Mouse (Mus musculus) embryonic facial prominence, embryonic 10.5 days (tissue): Measurements from ENCODE around the gene Tmem87b. TPM values are rescaled to one million over a fixed set of nuclear protein-coding genes. Genes with fewer than 3 reads are reported as not detected.

Experiments
- polyA plus RNA-seq: library from polyadenylated mRNA; unstranded; fragments of >200 nt; fragmentation: Nextera tagmentation; extraction: Ambion mirVana; gene quantifications from 2 replicates; pipeline ENCODE4 v1.2.1, GENCODE M21; 2016

The Tmem87b gene
- polyA plus RNA-seq, 1 experiment from 2014 or later, result 29.7 TPM

Other genes with a start within 250 kb of the Tmem87b start
- gene Spdye4c, start 226.9 kb upstream of the Tmem87b start, polyA plus RNA-seq, result not detected in 2 replicates
- 83.1 and 93.4 TPM in 2 replicates for gene Anapc1, start 130.7 kb upstream of the Tmem87b start, polyA plus RNA-seq
- 9.3 and 12.2 TPM in 2 replicates for gene Mertk, start 119.2 kb upstream of the Tmem87b start, polyA plus RNA-seq
- gene Fbln7, start 44.9 kb downstream of the Tmem87b start, polyA plus RNA-seq, result 1.8 and 2.1 TPM in 2 replicates
- 8.4 and 9.8 TPM in 2 replicates for gene Zc3h8, start 126.0 kb downstream of the Tmem87b start, polyA plus RNA-seq
- 1.0 and 1.1 TPM in 2 replicates for gene Zc3h6, start 149.3 kb downstream of the Tmem87b start, polyA plus RNA-seq
- 14.8 and 16.2 TPM in 2 replicates for gene Gm10762, start 149.6 kb downstream of the Tmem87b start, polyA plus RNA-seq
- 0.07 TPM in 1 of 2 replicates, not detected in the other for gene Vinac1, start 230.1 kb downstream of the Tmem87b start, polyA plus RNA-seq
- 14.3 and 14.7 TPM in 2 replicates for gene Ttl, start 247.8 kb downstream of the Tmem87b start, polyA plus RNA-seq